Mouse (Mus musculus): ENCODE results near the gene Tspear.

GRCm38 (mm10) chr10:77927375-77927774 lies 241.0 kb downstream of the Tspear start:
- TF ChIP-seq CTCF (IDR thresholded peaks at IDR 0.05; ENCODE audit: borderline replicate concordance, control insufficient read depth, extremely low read depth, insufficient read depth, low read length, poor library complexity) (no peak), POLR2A (IDR thresholded peaks at IDR 0.05; ENCODE audit: control insufficient read depth, extremely low read depth, insufficient read depth, low read length, poor library complexity) (no peak)

All from thymus, adult 2 months (tissue).